Mouse (Mus musculus) CH12.LX (cell line): ENCODE measurements around the gene Lcor. TPM values are rescaled to one million over a fixed set of nuclear protein-coding genes. Genes with fewer than 3 reads are reported as not detected.

Experiments
- DNase-seq: peaks from one replicate; pipeline ENCODE4 v3.0.0-alpha.2; 2013; ENCODE audit errors: extremely low read depth
- H3K27ac ChIP-seq: 2 replicates; pipeline ENCODE4 v1.5.1; 2012; ENCODE audit warnings: low read depth, mild to moderate bottlenecking, control low read depth, moderate library complexity; ENCODE audit not compliant: insufficient read depth
- H3K27me3 ChIP-seq: replicated peaks from 2 replicates; pipeline ENCODE3; 2012; ENCODE audit warnings: inconsistent platforms
- H3K36me3 ChIP-seq, 2 experiments: replicated peaks in 1 of 2; 2 replicates each; pipeline versions ENCODE3 to v1.6.1; 2012; ENCODE audit warnings: inconsistent platforms in 1 of 2, low read length in 1 of 2, mild to moderate bottlenecking in 1 of 2, mixed read lengths in 1 of 2, moderate library complexity in 1 of 2; ENCODE audit not compliant: control insufficient read depth in 1 of 2, insufficient read depth in 1 of 2
- H3K4me1 ChIP-seq, 2 experiments: 2 replicates each; pipeline ENCODE4 v1.6.1; 2012; ENCODE audit warnings: inconsistent platforms in 1 of 2, moderate library complexity in 1 of 2; ENCODE audit not compliant: insufficient read depth in 2 of 2, control insufficient read depth in 1 of 2
- H3K4me2 ChIP-seq: 2 replicates; pipeline ENCODE4 v1.6.1; 2012; ENCODE audit warnings: low read depth, mild to moderate bottlenecking, control low read depth; ENCODE audit not compliant: poor library complexity, insufficient read depth, severe bottlenecking
- H3K4me3 ChIP-seq, 3 experiments: fragments of 150-350 bp in 1 of 3; sonication (generic) in 1 of 3; replicated peaks in 1 of 3; 2 replicates each; pipeline versions ENCODE3 to v1.5.1; 2011 to 2012; ENCODE audit warnings: low read depth in 2 of 3, low read length in 2 of 3, mild to moderate bottlenecking in 2 of 3, moderate library complexity in 2 of 3, control low read depth in 1 of 3, improper control_type of control experiment in 1 of 3, inconsistent platforms in 1 of 3, mixed read lengths in 1 of 3; ENCODE audit not compliant: poor library complexity in 1 of 3
- H3K79me2 ChIP-seq: replicated peaks from 2 replicates; pipeline ENCODE4 v1.6.1; 2012; ENCODE audit warnings: mild to moderate bottlenecking, moderate library complexity; ENCODE audit not compliant: control insufficient read depth, poor library complexity, insufficient read depth, severe bottlenecking; ENCODE audit errors: extremely low read depth
- H3K9ac ChIP-seq: 2 replicates; pipeline ENCODE4 v1.6.1; 2012; ENCODE audit warnings: low read depth, mild to moderate bottlenecking, control low read depth, moderate library complexity; ENCODE audit not compliant: insufficient read depth
- H3K9me3 ChIP-seq: replicated peaks from 2 replicates; pipeline ENCODE3; 2012; ENCODE audit warnings: low read length, inconsistent platforms, mixed read lengths
- CHD1 ChIP-seq: IDR thresholded peaks from 2 replicates; pipeline ENCODE4 v1.6.1; 2012; ENCODE audit warnings: low read depth, low read length, improper control_type of control experiment, inconsistent platforms
- CHD2 ChIP-seq: IDR thresholded peaks from 2 replicates; pipeline ENCODE4 v1.6.1; 2011; ENCODE audit warnings: low read length, improper control_type of control experiment
- ELF1 ChIP-seq: IDR thresholded peaks from 2 replicates; pipeline ENCODE4 v1.6.1; 2014; ENCODE audit warnings: low read depth, mild to moderate bottlenecking, inconsistent platforms, low read length, improper control_type of control experiment
- GABPA ChIP-seq: IDR thresholded peaks from 2 replicates; pipeline ENCODE4 v1.6.1; 2012; ENCODE audit warnings: low read depth, low read length, improper control_type of control experiment, inconsistent platforms; ENCODE audit not compliant: insufficient replicate concordance
- IRF4 ChIP-seq: IDR thresholded peaks from 2 replicates; pipeline ENCODE4 v1.6.1; 2014; ENCODE audit warnings: low read depth, mild to moderate bottlenecking, inconsistent platforms, low read length, improper control_type of control experiment
- MAFK ChIP-seq: IDR thresholded peaks from 2 replicates; pipeline ENCODE4 v1.6.1; 2011; ENCODE audit warnings: low read length, improper control_type of control experiment; ENCODE audit not compliant: insufficient replicate concordance
- MAX ChIP-seq: IDR thresholded peaks from 2 replicates; pipeline ENCODE4 v1.6.1; 2011; ENCODE audit warnings: low read length, improper control_type of control experiment
- MAZ ChIP-seq: IDR thresholded peaks from 2 replicates; pipeline ENCODE4 v1.6.1; 2012; ENCODE audit warnings: low read depth, mild to moderate bottlenecking, inconsistent platforms, low read length, improper control_type of control experiment, moderate library complexity
- MEF2A ChIP-seq: IDR thresholded peaks from 2 replicates; pipeline ENCODE4 v1.6.1; 2014; ENCODE audit warnings: low read depth, mild to moderate bottlenecking, inconsistent platforms, low read length, improper control_type of control experiment, borderline replicate concordance
- MXI1 ChIP-seq: IDR thresholded peaks from 2 replicates; pipeline ENCODE4 v1.6.1; 2011; ENCODE audit warnings: mild to moderate bottlenecking, low read depth, low read length, improper control_type of control experiment
- MYC ChIP-seq: IDR thresholded peaks from 2 replicates; pipeline ENCODE4 v1.6.1; 2011; ENCODE audit warnings: low read depth, mild to moderate bottlenecking, improper control_type of control experiment, low read length
- NELFE ChIP-seq: IDR thresholded peaks from 2 replicates; pipeline ENCODE4 v1.6.1; 2011; ENCODE audit warnings: low read depth, low read length, improper control_type of control experiment
- NRF1 ChIP-seq: IDR thresholded peaks from 2 replicates; pipeline ENCODE4 v1.6.1; 2014; ENCODE audit warnings: low read depth, mild to moderate bottlenecking, inconsistent platforms, low read length, improper control_type of control experiment, moderate library complexity
- POLR2AphosphoS2 ChIP-seq: IDR thresholded peaks from 2 replicates; pipeline ENCODE4 v1.6.1; 2011; ENCODE audit warnings: low read depth, low read length, improper control_type of control experiment
- RCOR1 ChIP-seq: conservative IDR thresholded peaks from 2 replicates; pipeline ENCODE4 v1.6.1; 2012; ENCODE audit warnings: low read depth, mild to moderate bottlenecking, inconsistent platforms, low read length, improper control_type of control experiment
- SIN3A ChIP-seq: IDR thresholded peaks from 2 replicates; pipeline ENCODE4 v1.6.1; 2012; ENCODE audit warnings: low read length, improper control_type of control experiment, inconsistent platforms
- TBP ChIP-seq: conservative IDR thresholded peaks from 2 replicates; pipeline ENCODE4 v1.6.1; 2011; ENCODE audit warnings: low read depth, low read length, improper control_type of control experiment
- UBTF ChIP-seq: IDR thresholded peaks from 2 replicates; pipeline ENCODE4 v1.6.1; 2012; ENCODE audit warnings: low read depth, mild to moderate bottlenecking, inconsistent platforms, low read length, improper control_type of control experiment, moderate library complexity
- USF2 ChIP-seq: conservative IDR thresholded peaks from 2 replicates; pipeline ENCODE4 v1.6.1; 2011; ENCODE audit warnings: low read depth, low read length, improper control_type of control experiment
- ZNF384 ChIP-seq: IDR thresholded peaks from 2 replicates; pipeline ENCODE4 v1.6.1; 2012; ENCODE audit warnings: low read depth, low read length, improper control_type of control experiment, inconsistent platforms
- dilution Hi-C: fragments of 300-500 bp; cut with MboI; formaldehyde crosslinking; loops from 2 replicates; pipeline ENCODE4 v1.14.3; 2020; ENCODE audit warnings: low sequenced_read_pairs; ENCODE audit not compliant: extremely low pct_unique_long_range_greater_than_20kb, extremely low pct_ligation_motif_present
- in situ Hi-C: fragments of 300-500 bp; cut with MboI; formaldehyde crosslinking; loops from 3 replicates; pipeline ENCODE4 v1.14.3; 2019; ENCODE audit warnings: low sequenced_read_pairs, low pct_ligation_motif_present, low pct_unique_long_range_greater_than_20kb, mixed read lengths
- polyA plus RNA-seq: library from polyadenylated mRNA; unstranded; fragments of >175 nt; gene quantifications from 2 replicates; pipeline ENCODE4 v1.2.1, GENCODE M21; 2012; ENCODE audit warnings: low read depth; ENCODE audit not compliant: insufficient read length
- total RNA-seq, 2 experiments: library from RNA; depleted of rRNA; stranded (reverse); fragments of 300-350 nt in 1 of 2; fragments of >200 nt in 1 of 2; gene quantifications; 2 replicates each; pipeline ENCODE4 v1.2.3; 2012 to 2014

The Lcor gene
- total and polyA plus RNA-seq, 3 experiments: 2.9 to 4.8 (median 3.4) TPM

- TF ChIP-seq GABPA: no peak
- Histone ChIP-seq H3K9me3 (no peaks in the 10 kb centered on the region), H3K27ac (no peak overlapping the region), H3K9ac (no peak overlapping the region), H3K4me3 (no peak overlapping the region), H3K79me2 (no peaks in the 10 kb centered on the region), H3K4me1 (peaks cover 7 to 36% of the 10 kb centered on the region in 2 experiments), H3K4me2 (no peak overlapping the region), H3K36me3 (peaks cover 0 to 14% of the 10 kb centered on the region in 2 experiments), H3K27me3 (no peaks in the 10 kb centered on the region)
- dilution Hi-C loops (no loop called here), in situ Hi-C loops (no loop called here)
- no peak for DNase-seq
These were observed 109.4 kb downstream of the Lcor start for GRCm38 (mm10) chr19:41591808-41592207.

DNA sequence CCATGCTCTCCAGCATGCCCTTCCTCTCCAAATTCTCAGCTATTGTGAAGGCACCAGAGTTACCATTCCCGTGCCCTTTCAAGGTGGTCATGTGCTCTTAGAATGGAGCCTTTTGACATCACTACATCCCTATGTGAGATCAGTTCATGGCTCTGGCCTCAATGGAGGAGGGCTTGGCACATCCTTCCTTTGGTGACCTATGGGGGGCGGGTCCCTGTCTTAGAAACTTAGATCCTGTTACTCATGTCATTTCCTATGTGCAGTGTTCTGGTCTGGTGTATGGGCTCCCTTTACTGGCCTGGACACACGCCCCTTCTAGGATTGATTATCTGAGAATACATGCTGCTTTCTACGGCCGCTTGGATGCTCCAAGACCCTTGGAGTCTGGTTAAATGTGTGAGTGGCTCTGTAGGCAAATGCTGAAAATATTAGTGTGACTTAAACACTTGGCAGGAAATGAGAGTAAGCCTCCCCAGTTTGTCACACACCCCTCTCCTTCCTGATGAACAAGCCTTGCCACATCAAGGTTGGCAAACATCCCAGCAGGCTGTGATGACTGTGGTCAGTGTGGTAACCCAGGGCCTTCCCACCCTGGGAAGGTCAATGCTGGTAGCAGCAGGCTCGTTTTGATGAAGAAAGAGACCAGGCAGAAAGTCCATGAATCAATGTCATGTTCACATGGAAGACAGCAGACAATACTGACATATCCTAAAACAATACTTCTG lies 114.9 kb downstream of the Lcor start:
- dilution Hi-C loops (no loop called here), in situ Hi-C loops (no loop called here)
- Histone ChIP-seq H3K79me2 (no peaks in the 10 kb centered on the region), H3K4me3 (no peak overlapping the region), H3K36me3 (no peaks in the 10 kb centered on the region), H3K4me2 (no peak overlapping the region), H3K4me1 (peaks cover 9 to 28% of the 10 kb centered on the region in 2 experiments), H3K9me3 (no peaks in the 10 kb centered on the region), H3K9ac (no peak overlapping the region), H3K27me3 (no peaks in the 10 kb centered on the region), H3K27ac (no peak overlapping the region)
- no peak for DNase-seq
- TF ChIP-seq MAFK: no peak
- no peak for TF ChIP-seq MAZ
- TF ChIP-seq UBTF: no peak
- TF ChIP-seq ZNF384: no peak
- no peak for TF ChIP-seq CHD2
- TF ChIP-seq MEF2A: no peak
- TF ChIP-seq SIN3A: no peak
- TF ChIP-seq MAX: no peak
- no peak for TF ChIP-seq RCOR1
- TF ChIP-seq USF2: no peak
- TF ChIP-seq POLR2AphosphoS2: no peak
- TF ChIP-seq MXI1: no peak
- TF ChIP-seq ELF1: no peak
- TF ChIP-seq TBP: no peak
- no peak for TF ChIP-seq IRF4
- no peak for TF ChIP-seq CHD1
- TF ChIP-seq MYC: no peak
- TF ChIP-seq NELFE: no peak
- no peak for TF ChIP-seq NRF1
